Mouse (Mus musculus) thymus, postnatal 25 days (tissue): Measurements from ENCODE around the gene F3.
A peak's percentile ranks its signal among the peaks of the same experiment; 100 is the strongest.
"Not testable (repeated sequence)": the region's sequence is repeated elsewhere in the genome, so short reads cannot be mapped to it uniquely, and the experiment has no call there.

Experiments
- DNase-seq: peaks from one replicate; pipeline ENCODE4 v3.0.0; 2022

F3 gene

DNA sequence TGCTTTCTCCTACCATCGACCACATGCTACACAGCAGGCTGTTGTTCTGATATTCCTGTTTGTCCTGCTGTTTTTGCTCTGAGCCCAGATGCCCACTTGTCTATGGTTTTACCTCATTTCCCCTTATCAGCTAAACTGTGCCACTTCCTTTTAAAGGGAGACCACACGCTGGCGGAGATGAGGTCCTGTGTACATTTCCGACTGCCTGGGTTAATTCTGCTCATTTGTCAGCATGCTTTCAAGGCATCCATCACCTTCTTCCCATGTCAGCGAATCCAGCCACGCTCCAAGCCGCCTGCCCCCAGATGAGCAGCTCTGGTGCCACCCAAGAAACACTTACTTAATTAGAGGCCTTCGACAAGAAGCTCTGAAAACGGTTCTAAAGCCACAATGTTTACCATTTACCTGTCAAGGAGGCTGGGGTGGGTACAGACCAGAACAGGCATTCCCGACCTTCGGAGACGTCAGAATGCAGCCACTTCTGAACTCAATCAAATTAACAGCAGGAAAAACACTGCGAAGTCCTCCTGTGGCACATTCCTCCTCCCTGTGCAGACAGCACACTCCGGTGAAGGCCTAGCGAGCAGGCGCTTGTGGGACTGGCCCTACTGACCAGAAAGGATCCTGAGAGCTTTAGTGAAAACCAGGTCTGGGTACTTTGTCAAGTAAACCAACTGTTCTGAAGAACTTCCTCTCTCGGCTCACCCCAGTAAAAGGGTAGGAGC, 16.3 kb downstream of the F3 start:
- DNase-seq, result no peak

DNA sequence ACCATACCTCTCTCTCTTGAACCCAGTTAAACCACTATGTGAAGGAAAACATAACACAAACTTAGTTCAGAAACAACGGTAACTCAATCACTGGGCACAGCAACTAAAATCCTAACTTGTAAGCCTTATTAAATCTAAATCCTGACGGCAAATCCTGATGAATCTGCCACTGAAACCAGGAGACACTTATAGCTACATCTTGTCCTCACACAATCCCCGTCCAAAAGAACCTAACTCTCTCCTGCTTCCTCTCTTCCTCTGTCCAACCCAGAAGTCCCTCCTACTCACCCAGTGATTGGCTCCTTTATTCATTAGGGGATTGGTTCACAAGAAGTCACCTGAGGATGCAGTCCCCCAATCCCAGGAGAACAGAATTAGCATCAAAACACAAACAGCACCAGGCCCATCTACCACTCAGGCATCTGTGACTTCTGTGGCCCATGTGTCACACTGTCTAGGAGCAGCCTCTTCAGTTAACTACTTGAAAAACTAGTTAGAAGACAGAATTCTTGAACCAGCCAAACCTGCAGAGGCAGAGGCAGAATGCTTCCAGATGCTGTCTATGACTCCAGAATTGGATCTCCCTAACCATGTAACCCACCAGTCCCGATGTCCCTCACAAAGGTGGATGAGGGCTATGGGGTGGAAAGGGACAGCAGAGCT, 18.0 kb downstream of the F3 start:
- not testable (repeated sequence) for DNase-seq

- not testable (repeated sequence) for DNase-seq
Observed at GRCm38 (mm10) chr3:121754319-121755090, 31.2 kb downstream of the F3 start.

GRCm38 (mm10) chr3:121755152-121755551, 31.8 kb downstream of the F3 start:
- DNase-seq, result peak; percentile 15

DNA sequence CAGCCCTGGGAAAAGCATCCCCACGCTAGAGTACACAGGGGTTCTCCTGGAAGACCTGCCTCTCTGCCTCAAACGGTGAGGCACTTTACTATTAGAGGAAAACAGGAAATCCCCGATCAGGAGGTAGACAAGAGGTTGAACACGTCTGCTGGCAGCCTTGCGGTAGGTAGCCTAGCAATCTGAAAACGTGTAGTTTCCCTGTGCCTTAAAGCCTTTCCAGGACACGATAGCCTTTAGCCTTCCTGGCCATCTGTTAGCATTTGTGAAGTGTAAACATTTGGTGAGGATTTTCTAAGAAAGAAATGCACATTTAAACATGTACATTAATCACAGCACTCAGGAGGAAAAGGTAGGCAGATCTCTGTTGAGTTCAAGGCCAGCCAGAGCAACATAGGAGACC, 35.0 kb downstream of the F3 start:
- DNase-seq, result no peak

DNA sequence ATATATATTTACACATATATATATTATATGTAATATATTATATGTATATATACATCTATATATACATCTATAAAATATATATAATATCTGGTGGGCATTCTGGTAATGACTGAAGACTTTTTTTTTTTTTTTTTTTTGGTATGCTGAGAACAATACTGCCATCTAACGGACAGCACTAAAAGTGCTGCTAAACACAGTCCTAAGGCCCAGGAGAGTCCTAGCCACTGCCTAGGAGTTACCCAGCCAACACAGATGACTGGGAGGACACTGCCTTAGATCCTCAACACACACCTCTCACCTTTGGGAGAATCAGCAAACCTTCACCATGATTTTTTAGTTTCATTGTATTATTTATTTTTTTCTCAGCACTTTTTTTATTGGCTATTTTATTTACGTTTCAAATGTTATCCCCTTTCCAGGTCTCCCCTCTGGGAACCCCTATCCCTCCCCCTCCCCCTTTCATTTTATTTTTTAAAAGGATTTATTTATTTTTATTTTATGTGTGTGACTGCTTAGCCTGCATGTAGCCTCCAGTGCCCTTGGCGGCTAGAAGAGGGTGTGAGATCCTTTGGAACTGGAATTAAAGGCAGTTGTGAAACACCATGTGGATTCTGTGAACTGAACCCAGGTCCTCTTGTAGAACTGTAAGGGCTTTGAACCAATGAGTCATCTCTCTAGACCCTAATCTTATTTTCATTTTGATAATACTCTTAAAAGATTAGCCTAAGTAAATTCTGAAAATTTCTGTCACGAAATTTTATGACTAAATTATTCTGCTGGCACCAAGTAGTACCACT, 38.9 kb downstream of the F3 start:
- no peak for DNase-seq

DNA sequence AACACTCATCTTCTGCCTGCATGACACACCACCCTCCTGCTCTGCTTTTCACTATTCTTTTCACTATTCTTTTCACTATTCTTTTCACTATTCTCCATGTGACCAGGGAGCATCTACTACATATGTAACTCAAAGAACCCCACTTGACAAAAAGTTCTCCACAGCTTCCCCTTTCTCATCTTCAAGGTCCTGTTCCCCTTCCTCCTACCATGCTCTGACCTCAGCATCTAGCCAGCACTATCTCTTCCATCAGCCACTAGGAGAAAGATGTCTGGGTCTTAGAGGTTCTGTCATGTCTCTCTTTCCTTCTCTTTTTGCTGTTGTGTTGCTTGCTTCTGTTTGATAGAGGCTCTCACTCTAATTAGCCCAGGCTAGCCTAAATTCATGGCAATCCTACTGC, 42.7 kb downstream of the F3 start:
- DNase-seq, result no peak

- DNase-seq, result no peak
Observed at GRCm38 (mm10) chr3:121766818-121767217, 43.5 kb downstream of the F3 start.

DNA sequence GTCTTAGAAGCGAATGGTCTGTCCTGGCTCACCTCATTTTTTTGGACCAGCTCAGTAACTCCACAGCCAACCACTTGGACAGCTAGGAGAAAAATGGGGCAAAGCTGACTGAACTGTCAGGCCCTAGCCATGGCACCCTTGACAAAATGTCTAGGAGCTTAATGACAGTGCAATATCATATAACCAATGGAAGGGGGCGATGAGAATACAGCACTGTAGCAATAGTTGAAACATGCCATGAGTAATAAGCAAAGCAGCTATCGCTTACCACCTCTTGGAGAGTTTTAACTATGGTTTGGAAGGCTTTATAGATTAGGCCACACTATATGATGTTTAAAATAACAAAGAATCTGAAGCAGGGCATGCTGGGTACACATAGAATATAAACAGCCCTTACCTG, 45.4 kb downstream of the F3 start:
- DNase-seq, result no peak

GRCm38 (mm10) chr3:121773336-121773735, 50.0 kb downstream of the F3 start:
- not testable (repeated sequence) for DNase-seq

- peak; percentile 58 for DNase-seq
Observed at GRCm38 (mm10) chr3:121777943-121778342, 54.6 kb downstream of the F3 start.

DNA sequence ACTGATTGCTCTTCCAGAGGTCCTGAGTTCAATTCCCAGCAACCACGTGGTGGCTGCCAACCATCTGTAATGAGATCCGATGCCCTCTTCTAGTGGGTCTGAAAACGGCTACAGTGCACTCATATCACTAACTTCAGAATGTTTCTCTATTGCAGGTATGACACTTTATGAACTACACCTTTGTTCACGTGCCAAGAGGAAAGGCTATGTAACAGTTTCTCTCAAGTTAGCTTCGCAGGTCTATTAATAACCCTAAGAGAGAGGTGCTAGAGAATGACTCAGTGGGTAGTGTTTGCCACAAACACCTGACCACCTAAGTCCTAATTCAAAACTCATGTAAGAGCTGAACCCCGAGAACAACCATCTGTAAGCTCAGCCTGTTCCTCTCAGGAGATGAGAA, 59.7 kb downstream of the F3 start:
- DNase-seq, result no peak
